Mouse (Mus musculus) A20 (cell line): ENCODE data around the gene Irak4.

Experiments used
- DNase-seq: peaks from one replicate; pipeline ENCODE4 v3.0.0-alpha.2; 2011; ENCODE audit warnings: low read depth, low spot score

Gene Irak4

DNA sequence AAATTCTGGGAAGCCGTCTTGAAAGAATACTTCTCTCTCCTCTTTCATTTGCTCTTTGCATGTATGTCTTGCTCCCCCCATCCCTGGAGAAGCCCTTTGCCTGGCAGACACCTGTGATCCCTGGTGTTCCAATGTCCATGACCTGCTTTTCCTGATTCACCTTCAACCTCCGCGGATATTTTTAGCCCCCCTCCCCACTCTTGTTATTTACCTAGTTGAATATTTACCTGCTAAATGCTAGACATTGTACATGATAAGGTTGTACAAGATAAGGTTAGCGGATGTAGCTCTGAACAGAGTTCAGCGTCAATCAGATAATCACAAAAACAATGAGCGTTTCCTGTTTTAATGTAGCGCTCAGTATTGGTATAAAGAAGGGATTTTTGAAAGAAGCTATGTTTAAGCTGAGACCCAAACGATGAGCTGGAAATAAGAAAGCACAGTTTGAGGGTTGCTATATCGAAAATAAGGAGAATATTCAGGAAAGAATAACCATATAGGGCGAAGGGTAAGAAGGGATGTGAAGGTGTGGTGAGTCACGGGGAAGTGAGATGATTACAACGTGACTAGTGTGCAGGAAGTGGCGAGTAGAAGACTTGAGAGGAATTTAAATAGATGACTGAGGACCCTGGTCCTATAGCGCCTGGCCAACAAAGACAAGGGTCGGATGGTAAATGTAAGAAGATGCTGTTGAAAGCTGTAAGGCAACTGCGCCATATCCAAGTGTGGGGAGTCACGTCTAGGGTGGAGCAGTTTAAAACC lies 15.6 kb downstream of the Irak4 start:
- DNase-seq, result no peak

DNA sequence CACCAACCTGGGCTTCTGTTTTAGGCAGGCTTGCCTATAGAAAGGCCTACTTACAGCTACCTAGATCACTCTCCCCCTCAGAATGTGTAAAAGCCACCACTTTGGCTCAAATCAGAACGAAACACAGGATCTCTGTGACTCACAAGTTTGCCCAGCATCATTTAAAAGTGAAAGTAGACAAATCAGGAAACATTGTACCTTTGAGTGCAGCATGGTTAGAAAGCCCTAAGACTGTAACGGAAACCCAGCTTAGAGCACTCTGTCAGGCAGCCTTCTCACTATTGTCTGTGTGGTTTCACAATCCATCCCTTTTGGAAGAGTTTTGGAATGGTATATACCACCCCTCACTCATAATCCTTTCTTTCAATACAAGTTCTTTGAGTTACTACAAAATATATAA lies 21.5 kb downstream of the Irak4 start:
- no peak for DNase-seq

DNA sequence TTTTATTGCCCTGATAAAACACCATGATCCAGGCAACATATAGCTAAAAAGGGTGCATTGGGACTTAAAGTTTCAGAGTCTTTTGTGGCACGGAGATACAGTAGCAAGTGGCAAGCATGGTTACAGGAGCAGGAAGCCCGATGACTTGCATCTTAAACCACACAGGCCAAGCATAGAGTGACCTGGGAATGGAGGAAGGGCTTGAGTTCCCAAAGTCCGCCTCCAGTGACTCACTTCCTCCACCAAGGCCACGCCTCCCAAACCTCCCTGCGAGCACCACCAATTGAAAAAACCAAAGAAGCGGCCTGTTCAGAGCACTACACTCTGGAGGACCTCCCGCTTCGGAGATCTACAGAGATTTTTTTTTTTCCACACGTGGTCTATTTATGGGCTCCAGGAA lies 22.4 kb downstream of the Irak4 start:
- no peak for DNase-seq

DNA sequence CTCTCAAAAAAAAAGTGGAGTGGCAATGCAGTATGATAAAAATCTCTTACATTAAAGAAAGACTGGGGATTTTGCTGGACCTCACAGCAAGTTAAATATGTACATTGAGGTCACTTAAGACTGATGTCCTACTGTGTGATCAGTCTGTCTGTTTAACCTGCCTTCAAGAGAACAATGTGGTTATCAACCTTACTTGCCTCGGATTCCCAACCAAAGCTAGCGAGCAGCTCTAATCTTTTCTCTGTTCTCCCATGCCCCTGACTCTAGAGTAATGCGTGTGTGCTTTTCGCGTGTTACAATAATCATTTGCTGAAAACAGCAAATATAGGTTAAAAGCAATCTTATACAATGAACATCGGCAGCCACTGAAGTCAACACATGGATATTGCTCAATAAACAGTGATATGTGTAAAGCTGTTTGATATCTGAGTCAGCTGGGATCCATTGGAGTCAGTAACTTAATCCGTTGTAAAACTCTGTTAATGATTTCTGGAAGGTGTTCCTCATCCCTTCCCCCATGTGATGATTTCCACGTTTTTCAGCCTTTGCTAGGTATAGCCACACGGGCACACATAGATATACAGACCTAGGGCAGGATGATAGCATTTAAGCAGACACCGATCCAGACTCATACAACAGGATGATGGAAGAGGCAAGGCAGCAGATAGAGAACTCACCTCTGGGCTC lies 25.2 kb downstream of the Irak4 start:
- DNase-seq, result no peak

DNA sequence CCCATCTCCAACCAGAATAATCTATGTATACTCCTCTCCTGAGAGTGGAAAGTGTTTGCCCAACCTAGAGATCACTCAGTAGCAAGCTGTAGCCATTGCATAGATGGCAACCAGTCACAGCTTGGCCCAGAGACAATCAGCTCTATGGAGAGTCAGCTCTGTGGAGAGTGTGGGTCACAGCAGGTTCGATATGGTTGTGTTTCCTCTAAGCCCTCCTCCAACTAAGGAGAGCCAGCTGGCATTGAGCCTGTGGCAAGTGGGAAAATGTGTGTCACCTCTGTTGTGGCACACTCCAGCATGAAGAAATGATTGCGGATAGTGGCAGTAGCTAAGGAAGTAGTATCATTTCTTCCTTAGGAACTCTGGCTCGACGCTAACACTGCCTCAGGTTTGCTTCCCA lies 28.1 kb downstream of the Irak4 start:
- no peak for DNase-seq

DNA sequence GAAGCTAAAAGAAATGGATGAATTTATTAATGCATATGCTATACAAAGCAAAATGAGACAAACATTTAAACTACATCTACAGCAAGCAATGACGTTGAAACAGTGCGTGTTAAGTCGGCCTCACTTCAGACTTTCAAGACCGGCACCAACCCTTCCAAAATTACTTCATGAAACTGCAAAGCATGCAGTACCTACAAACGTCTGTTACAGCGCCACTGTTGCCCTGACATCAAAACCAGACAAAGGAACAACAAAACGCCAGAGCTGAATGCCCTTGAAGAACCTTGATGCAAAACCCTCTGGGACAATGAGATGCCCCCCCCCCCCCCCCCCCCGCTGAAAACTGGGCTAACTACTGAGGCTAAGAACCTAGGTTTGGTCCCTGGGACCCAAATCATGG lies 29.3 kb downstream of the Irak4 start:
- peak; percentile 50 for DNase-seq

DNA sequence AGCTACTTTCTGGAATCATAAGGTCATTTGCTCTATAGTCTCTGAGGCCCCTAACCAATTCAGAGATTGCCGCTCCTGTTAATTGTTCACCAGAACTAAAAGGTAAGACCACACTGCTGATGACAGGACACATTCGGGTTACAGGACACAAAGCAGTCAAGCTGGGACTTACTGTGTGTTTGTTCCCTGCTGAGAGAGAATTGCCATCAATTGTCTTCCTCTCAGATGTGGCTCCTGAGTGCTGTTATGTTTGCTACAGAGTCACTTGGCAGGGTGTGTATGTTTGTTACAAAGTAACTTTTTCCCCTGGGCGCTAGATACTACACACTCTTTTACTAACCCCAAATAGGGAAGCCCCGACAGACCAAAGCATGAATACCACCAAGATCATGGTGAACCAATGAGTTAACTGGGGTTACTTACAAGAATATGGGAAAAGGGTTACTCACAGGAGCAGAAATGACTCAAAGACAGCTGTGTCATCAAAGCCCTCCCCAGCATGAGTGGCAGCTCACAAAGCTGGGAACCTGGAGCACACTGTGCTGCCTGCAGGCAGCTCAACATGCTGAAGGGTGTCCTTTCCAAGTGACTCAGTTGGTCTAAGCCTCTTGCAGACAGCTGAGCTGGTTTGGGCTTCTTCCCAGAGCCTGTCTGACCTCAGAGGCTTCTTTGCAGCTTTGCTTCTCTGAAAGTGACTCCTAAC lies 31.3 kb downstream of the Irak4 start:
- DNase-seq, result no peak

DNA sequence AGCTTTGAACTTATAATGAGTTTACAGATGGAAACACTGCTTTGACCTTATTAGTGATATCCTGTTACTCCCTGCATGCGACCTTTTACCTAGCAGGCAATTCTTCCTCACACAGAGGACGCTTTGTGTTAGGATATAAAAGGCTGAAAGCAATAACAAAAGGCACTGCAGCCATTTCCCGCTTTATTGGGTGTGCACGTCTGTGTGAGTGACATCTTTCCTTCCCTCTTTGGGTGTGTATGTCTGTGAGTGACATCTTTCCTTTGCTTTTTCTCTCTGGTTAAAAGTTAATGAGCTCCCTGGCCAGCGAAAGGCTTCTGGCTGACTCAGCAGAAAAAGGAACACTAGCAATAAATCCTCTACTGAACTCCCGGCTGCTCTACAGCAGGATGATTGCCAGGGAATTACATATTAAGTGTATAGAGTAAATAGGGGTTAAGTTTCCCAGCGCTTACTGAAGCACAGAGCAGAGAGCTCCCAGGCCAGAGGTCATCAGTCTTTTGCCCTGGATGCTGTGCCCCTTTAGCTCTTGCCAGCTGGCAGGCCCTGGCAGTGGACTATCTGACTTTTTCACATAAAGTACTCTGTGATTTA lies 38.7 kb downstream of the Irak4 start:
- no peak for DNase-seq

DNA sequence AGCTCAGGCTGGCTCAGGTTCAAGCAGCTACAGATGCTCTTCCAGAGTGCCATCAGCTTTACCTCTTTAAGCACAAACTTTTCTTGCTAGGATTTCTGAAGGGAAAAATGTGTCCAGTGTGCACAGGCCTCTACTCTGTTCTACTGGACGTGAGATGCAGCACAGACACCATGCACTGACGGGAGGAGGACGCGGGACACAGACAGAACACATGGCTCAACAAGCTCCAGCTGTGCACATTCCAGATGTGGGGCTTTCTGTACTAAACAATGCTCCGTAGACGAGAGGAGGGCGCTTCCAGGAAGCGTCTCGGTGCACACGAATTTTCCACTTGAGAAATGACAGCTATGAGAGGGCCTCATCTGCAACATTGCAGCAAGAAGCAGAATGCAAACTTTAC lies 39.7 kb downstream of the Irak4 start:
- DNase-seq, result no peak

DNA sequence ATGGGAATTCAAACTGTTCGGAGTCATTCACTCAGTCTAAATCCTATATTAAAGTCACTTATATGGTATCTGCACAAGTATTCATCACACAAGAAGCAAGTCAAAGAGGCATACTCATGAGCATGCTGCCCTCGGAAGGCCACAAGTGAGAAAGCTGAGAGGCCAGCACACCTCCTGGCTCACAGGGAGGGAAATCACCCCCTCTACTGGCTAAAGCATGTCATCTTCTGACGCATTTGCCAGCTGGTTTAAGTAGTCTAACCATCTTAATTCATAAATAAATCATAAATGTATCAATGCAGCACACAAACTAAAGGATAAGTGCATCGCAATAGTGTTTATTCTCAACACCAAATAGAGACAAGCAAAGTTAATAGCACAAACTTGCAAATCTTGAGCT lies 41.3 kb downstream of the Irak4 start:
- DNase-seq, result peak; percentile 27

DNA sequence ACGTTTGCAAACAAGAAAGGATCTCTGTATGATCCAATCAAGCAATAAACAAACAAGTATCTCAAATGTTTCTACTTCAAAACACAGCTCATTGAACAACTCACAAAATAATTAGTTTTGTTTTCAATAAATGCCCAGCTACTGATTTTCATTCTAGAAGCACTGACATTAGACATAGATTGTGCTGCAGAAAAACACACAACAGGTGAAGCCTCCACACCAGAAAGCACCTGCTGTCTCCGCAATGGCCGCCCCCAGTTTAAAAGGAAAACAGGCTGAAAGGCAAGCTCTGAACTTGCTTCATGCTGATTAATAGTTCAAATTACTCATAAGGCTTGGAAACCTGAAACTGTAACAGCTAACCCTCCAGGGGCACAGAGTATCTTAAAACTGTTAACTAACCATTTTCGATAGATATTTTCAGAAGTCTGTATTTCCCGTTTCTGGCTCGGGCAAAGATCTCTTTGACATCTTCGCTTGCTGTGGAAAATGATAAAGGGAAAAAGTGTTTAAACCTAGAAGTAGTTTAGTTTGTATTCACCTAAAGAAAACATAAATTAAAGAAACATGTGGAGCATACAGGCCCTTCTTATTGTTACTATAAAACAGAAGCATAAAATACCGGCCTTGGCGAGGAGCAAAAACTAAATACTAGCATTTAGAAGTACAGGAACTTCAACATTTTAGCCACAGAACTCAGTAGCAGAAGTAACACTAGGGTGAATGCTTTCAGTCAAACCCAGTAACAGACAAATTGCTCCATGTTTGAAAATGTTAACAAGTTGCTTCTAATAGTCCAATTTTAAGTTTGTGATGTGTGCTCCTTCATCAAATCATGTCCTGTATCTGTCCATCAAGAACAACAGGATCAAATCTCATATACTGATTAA lies 44.6 kb downstream of the Irak4 start:
- peak; percentile 47 for DNase-seq

DNA sequence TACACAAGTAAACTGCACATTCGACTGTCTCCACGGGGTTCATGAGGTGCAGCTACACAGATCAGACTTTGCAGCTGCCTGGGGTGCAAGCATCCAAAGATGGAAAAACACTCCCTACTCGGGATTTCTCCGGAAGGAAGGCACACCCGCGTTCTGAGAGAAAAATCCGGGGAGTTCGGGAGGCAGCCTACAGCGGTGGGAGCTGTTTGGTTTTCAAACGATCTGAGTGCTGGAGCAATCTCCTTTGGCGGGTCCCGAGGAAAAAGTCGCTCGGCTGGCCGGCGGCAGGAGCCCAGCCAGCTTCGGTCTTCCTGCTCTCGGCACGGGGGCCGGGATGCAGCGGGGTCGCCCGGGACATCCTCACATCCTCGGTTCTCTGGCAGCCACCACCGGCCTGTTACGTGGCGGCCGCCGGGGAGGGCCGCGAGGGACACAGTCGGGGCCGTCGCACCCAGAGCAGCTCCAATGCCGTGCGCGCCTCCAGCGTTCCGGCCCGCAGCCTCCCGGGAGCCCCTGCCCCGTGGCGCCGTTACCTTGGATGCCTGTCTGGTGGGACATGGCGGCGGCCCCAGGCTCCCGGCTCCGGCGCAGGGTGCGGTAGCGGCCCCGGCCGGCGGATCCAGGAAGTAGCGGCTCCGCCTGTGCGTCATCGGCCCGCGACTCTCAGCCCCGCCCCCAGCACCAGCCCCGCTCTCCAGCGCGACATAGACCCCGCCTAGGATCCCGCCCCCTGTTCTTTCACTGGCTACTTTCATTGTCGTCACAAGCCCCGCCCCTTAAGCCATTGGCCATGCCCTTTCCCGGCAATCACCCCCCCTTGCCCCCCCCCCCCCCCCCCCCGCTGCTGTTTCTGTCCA lies 46.0 kb downstream of the Irak4 start, which contains the start of gene Twf1:
Gene Twf1, minus strand, starts transcription at position 671 of the 857 bp plus-strand sequence.
- peak; percentile 97 for DNase-seq

DNA sequence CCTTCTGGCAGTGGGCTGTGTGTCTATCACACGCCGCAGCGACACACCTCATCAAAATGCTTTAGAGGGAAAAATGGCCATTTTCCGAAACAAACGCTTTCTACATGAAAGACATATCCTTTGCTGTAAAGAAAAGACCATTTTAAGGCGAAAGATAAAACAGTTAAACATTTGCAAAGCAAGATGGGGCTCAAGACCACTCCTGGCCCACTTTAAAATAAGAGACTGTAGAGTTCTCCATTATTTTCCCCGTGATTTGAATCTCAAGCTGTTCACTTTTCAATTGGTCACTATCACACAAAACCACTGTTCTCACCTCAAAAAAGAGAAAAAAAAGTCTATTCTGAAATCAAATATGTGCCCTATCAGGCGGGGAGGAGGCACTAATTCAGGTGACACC lies 46.6 kb downstream of the Irak4 start:
- DNase-seq, result no peak

DNA sequence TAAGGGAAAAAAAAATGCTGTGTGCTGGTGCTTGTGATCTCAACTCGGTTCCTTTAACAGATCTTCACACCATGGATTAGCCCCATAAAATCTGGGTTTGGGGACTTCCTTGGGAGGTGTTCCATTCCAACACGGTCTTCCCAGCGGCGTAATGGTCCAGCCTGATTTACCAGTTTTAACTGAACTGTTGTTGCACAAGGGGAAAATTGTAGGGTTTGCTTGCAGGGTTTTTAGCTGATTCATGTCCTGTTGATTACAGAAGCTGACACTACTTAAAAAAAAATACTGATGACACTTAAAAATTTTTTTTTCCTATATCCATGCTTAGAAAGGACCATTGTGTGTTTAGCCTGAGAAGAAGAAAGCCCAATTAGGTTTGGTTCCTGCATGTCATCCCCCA lies 47.9 kb downstream of the Irak4 start:
- DNase-seq, result no peak

DNA sequence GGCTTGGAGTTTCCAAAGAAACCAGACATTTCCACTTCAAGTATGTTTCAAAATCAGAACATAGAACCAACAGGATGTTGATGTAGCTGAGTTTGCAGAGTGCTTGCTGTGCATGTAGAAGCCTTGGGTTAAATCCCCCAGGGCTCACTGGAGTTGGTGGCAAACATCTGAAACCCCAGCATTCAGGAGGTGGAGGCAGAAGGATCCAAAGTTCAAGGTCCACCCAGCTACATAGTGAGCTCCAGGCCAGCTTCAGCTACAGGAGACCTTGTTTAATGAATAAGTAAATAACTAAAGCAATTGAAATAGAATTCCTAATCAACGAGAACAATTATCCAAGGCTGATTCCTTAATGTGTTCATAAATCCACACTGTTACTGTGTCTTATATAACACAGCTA lies 50.1 kb downstream of the Irak4 start:
- no peak for DNase-seq

DNA sequence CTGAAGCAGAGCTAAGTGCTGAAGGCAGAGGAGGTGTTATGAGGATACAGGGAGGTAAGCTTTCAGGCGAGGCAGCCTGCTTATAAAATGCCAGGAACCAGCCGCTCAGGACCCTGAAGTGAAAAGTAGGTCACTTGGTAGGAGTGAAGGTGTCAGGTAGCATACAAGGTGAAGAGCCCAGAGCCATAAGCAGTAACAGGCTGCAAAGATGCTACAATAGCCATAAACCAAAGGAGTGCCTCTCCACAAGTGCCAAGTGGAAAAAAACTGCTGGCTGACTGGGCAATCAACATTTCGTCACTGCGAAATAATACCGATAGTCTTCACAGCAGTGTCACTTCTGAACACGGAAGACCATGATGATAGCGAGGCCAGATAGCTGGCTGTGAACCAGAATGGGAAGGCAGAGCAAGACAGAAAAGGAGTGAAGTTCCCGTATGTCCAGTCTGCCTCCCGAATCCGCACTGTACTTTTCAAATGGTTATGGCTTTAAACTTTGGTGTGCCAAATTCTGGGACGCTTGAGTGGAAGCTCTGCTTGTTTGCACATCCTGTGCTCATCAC lies 56.8 kb downstream of the Irak4 start:
- no peak for DNase-seq

DNA sequence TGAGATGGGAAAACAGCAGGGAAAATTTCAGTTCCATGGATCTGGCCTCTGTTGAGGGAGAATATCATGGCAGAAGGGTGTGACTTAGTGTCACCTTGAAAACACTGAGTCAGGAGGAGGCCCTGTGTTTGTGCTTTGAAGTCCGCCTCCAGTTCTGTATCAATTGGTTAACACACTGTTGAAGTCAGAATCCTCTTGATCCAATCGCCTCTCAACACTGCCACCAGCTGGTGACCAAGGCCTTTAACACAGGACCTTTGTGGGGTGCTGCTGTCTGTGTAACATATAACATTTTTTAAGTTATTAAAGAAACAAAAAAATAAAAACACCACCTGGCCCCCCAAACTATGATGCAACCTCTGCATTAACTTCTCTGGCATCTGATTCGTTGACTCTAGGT lies 57.9 kb downstream of the Irak4 start:
- DNase-seq, result peak; percentile 73

DNA sequence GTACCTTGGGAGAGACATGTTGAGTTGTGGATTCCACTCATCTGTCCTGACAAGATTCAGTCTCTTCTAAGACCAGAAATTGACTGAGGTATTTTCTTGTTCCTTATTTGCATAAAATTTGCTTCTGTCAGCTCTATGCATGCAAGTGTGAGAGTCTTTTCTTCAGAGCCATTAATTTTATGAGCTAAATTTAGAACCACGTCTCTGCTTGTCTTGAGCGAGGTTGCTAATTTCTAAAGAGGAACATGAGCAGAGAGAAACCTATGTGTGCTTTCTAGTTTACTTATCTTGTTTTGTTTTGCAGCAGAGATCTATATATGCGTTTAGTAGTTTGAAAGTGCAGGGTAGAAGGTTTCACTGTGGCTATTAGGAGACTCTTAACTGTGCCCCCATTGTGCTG lies 59.0 kb downstream of the Irak4 start:
- DNase-seq, result peak; percentile 61

DNA sequence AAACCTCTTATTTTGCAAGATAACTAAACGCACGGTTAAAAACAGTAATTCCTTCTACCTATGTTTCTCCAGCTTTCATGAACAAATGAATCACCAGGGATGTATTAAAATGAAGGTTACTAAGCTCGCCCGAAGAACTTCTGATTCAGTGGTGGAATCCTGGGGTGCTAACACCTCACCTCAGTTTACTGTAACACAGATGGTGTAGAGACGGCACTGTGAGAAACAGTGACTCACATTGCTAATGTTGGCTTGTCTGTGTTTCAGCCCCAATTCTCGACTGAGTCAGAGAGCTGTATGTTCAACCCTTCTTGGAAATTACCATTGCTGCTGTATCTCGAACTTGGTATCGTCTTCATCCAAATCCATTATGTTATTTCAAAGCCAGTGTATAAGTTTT lies 64.3 kb downstream of the Irak4 start:
- no peak for DNase-seq

DNA sequence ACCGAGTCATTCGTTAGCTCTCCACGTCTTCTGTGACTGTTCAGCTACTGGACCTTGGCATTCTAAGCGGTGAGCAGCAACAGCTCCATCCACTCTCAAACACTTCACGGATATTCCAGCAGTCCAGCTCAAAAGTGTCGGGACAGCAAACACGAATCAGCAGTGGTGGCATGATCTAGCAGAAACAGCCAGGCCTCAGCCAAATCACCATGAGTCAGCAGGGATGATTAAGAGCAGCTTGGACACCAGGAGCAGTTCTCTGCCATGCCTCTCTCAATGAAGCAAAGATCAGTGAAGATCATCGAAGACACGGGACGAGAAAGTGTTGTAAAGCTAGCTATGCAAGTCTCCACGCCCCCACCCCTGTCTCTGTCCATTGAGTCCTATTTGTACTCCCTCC lies 72.6 kb downstream of the Irak4 start:
- DNase-seq, result no peak
